Mouse (Mus musculus): ENCODE results near the gene Asic3. TPM values are rescaled to one million over a fixed set of nuclear protein-coding genes. Genes with fewer than 3 reads are reported as not detected.
A peak's percentile ranks its signal among the peaks of the same experiment; 100 is the strongest.

Gene Asic3
- polyA plus RNA-seq, 1 experiment from 2014 or later: 3.0 TPM

DNA sequence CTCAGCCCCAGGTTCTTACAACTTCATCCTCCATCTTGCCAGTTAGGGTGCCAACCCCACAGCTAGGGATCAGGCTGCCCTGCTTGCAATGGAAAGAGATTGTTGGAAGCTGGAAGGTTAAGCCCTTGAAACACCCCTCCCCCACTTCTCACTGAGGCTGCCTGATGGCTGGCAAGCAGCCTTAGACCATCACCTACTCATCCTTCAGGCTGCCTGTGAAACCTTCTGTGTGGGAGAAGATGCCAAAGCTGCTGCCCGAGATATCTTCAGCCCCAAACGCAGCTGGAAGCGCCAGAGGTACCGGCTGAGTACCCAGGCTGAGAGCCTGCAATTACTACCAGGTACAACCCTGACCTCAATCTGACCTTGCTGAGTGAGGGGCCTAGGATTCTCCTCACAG is 33.7 kb upstream of the Asic3 start:
- ATAC-seq (ENCODE audit: low read depth): no peak
- no peak overlapping the region for H3K4me2 ChIP-seq
- no peak overlapping the region for H3K9ac ChIP-seq
- 83% methylated on average over 4 of the region's 4 CpGs for WGBS
- no peak overlapping the region for H3K27ac ChIP-seq (replicated peaks)
- peaks cover 16% of the 10 kb centered on the region for H3K4me1 ChIP-seq (replicated peaks)
- H3K4me3 ChIP-seq: no peak overlapping the region
- no peaks in the 10 kb centered on the region for H3K27me3 ChIP-seq
- no peaks in the 10 kb centered on the region for H3K36me3 ChIP-seq
- no peaks in the 10 kb centered on the region for H3K9me3 ChIP-seq

DNA sequence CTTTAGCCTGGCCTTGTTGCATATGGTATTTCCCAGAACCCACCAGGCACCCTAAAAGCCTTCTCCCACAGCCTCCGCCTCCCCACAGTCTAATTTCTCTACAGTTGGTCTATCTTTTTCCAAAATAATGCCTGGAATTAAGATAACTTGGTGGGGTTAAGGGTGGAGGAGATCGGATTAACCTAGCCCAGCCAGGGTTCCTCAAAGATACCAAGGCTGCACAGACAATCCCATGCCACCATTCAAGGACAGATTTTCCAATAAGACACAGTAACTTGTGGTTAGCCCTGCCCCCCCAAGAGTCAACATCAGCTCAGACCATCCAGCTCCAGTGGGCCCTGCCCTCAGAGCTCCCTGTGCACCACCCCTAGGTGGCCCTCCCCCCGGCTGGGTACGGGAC is 32.7 kb upstream of the Asic3 start:
- H3K4me2 ChIP-seq: no peak overlapping the region
- H3K4me1 ChIP-seq (replicated peaks): peaks cover 16% of the 10 kb centered on the region
- no peak overlapping the region for H3K9ac ChIP-seq
- no peaks in the 10 kb centered on the region for H3K36me3 ChIP-seq
- WGBS: 89% methylated on average over 4 of the region's 4 CpGs
- H3K27me3 ChIP-seq: peaks cover 6% of the 10 kb centered on the region; the same call in 1 of the 2 replicates
- no peak for ATAC-seq (ENCODE audit: low read depth)
- no peak overlapping the region for H3K27ac ChIP-seq (replicated peaks)
- no peak overlapping the region for H3K4me3 ChIP-seq
- no peaks in the 10 kb centered on the region for H3K9me3 ChIP-seq

DNA sequence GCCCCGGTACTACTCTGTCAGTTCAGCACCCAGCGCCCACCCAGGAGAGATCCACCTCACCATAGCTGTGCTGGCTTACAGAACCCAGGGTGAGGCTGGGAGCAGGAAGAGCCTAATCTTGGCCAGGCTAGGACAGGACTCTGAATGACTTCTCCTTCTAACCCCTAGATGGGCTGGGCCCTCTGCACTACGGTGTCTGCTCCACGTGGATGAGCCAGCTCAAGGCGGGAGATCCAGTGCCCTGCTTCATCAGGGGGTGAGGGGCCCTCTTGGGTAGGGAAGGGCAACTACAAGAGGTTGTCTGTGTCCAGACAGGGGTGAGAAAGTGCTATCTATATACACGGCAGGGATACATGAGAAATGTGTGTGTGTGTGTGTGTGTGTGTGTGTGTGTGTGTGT is 31.7 kb upstream of the Asic3 start:
- Histone ChIP-seq H3K9me3 (no peaks in the 10 kb centered on the region), H3K4me1 (replicated peaks) (peaks cover 16% of the 10 kb centered on the region), H3K9ac (no peak overlapping the region), H3K4me3 (no peak overlapping the region), H3K36me3 (no peaks in the 10 kb centered on the region), H3K27ac (replicated peaks) (no peak overlapping the region), H3K4me2 (no peak overlapping the region), H3K27me3 (peaks cover 16% of the 10 kb centered on the region)
- no peak for ATAC-seq (ENCODE audit: low read depth)
- WGBS: 78% methylated on average over 6 of the region's 6 CpGs

DNA sequence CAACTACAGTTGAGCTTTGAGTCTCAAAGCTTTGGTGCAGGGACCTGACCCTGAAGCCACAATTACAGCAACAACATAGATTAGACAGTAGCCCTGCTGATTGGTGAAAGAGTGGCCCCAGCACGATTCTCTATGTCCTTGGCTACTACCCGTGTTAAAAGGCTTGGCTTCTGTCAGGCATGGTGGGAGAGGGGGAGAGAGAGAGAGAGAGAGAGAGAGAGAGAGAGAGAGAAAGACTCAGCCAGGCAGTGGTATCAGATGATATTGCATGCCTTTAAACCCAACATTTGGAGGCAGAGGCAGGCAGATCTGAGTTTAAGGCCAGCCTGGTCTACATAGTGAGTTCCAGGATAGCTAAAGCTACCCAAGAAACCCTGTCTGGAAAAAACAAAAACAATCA is 31.2 kb upstream of the Asic3 start:
- H3K4me3 ChIP-seq: no peak overlapping the region
- no peak overlapping the region for H3K27ac ChIP-seq (replicated peaks)
- H3K4me1 ChIP-seq (replicated peaks): peaks cover 21% of the 10 kb centered on the region
- H3K27me3 ChIP-seq: peaks cover 21% of the 10 kb centered on the region
- no peak overlapping the region for H3K4me2 ChIP-seq
- H3K36me3 ChIP-seq: no peaks in the 10 kb centered on the region
- no peak overlapping the region for H3K9ac ChIP-seq
- no peaks in the 10 kb centered on the region for H3K9me3 ChIP-seq
- WGBS: 57% methylated on average over 2 of the region's 2 CpGs
- ATAC-seq (ENCODE audit: low read depth): no peak

DNA sequence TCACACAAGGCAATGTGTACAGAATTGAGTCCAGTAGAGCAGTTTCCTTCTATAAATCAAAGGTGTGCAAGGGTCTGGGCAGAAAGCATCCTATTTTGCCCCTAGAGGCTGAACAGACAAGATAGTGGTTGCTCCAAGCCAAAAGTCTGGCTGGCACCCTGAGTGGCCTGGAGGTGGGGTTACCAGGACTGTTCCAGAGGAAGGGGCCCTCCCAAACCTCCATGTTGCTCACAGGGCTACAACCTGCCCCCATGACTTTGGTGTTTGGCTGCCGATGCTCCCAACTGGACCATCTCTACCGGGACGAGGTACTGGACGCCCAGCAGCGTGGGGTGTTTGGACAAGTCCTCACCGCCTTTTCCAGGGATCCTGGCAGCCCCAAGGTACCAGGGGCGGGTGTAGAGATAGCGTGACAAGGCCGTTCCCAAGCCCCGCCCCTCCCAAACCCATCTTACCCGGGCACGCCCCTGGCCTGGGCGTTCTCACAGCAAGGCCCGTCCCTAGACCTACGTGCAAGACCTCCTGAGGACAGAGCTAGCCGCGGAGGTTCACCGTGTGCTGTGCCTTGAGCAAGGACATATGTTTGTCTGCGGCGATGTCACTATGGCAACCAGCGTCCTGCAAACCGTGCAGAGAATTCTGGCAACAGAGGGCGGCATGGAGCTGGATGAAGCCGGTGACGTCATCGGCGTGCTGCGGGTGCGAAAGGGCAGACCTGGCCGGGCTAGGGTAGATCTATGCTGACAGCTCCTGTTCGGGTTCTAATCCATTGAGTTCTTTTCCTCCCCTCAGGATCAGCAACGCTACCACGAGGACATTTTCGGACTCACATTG is 29.9 kb upstream of the Asic3 start:
- Histone ChIP-seq H3K9me3 (no peaks in the 10 kb centered on the region), H3K27me3 (peaks cover 33% of the 10 kb centered on the region), H3K27ac (replicated peaks) (peak overlapping the region; percentile 57; the same call in 1 of the 2 replicates), H3K4me3 (peak overlapping the region; percentile 49), H3K36me3 (no peaks in the 10 kb centered on the region), H3K4me1 (replicated peaks) (peaks cover 33% of the 10 kb centered on the region), H3K4me2 (peak overlapping the region; percentile 68), H3K9ac (peak overlapping the region; percentile 69)
- peak; percentile 82 for ATAC-seq (ENCODE audit: low read depth)
- 2% methylated on average over 34 of the region's 34 CpGs for WGBS

DNA sequence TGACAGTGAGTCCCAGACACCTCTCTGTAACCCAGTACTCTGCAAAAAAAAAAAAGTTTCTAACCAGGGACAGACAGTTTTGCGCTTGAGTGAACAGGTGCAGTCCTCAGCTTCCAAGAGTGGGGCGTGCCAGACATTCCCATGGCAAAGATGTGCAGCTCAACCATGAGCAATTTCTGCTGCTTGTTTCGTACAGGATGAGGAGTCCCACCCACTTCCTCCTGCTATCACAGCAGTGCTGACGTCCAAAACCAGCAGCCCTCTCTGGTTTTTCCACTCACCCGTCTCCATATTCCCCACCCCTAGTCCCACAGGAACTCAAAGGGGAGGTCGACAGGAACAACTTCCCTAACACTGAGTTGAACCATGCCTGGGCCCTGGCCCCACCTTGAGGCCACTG is 28.8 kb upstream of the Asic3 start:
- ATAC-seq (ENCODE audit: low read depth): no peak
- Histone ChIP-seq H3K4me1 (replicated peaks) (peaks cover 38% of the 10 kb centered on the region), H3K4me2 (peak overlapping the region; percentile 68; the same call in 1 of the 2 replicates), H3K9ac (no peak overlapping the region), H3K4me3 (no peak overlapping the region), H3K27me3 (peaks cover 45% of the 10 kb centered on the region), H3K36me3 (no peaks in the 10 kb centered on the region), H3K9me3 (no peaks in the 10 kb centered on the region), H3K27ac (replicated peaks) (no peak overlapping the region)
- 74% methylated on average over 6 of the region's 6 CpGs for WGBS

DNA sequence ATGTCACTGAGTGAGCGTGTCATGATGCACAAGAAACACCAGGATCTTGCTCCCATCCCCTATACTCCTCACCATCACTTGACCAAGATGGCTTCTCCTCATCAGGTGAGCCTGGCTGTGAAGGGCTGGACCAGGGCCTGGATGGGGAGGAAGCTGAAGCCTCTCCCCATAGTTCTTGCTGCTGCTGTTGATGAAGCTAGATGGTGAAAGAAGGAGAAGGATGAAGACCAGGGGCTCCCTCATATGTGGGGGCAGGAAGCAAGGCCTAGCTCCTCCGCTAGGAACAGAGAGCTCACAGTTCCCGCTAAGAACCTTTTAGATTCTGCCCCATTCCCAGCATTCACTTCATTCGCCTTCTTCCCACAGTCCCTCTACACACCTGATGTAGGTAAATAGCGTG is 27.8 kb upstream of the Asic3 start:
- H3K4me3 ChIP-seq: no peak overlapping the region
- H3K27ac ChIP-seq (replicated peaks): no peak overlapping the region
- H3K4me2 ChIP-seq: no peak overlapping the region
- peaks cover 42% of the 10 kb centered on the region for H3K4me1 ChIP-seq (replicated peaks)
- no peaks in the 10 kb centered on the region for H3K9me3 ChIP-seq
- 93% methylated on average over 5 of the region's 5 CpGs for WGBS
- H3K9ac ChIP-seq: no peak overlapping the region
- no peak for ATAC-seq (ENCODE audit: low read depth)
- no peaks in the 10 kb centered on the region for H3K36me3 ChIP-seq
- H3K27me3 ChIP-seq: peaks cover 49% of the 10 kb centered on the region

DNA sequence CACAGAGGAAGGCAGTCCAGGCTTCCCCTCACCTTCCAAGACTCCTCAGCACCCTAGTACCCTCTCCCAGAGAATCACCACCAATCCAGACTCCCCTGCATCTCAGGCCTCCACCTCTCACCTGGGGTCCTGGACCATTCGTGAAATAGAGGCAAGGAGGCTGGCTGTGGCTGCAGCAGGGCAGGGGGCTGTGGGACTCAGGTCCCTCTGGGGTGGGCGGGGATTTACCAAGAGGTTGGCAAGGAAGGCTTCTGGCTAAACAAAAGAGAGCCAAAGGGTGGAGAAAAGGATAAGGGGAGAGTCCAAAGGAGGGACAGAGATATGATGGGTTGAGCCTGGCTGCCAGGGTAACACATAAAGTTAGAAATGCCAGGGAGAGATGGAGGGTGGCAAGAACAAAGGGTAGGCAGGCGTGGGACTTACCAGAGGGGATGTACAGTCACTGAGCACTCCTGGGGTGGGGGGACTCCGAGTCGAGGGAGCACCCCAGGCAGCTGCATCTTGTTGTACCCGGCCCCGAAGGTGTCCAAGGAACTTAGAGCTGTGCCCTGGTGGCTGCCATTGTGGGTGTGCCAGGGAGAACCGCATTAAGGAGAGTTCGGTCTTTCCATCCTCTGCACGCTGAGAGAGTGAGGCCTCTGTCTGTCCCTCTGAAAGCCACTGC is 27.2 kb upstream of the Asic3 start:
- Histone ChIP-seq H3K36me3 (no peaks in the 10 kb centered on the region), H3K4me2 (no peak overlapping the region), H3K9me3 (no peaks in the 10 kb centered on the region), H3K4me3 (no peak overlapping the region), H3K27me3 (peaks cover 49% of the 10 kb centered on the region), H3K27ac (replicated peaks) (no peak overlapping the region), H3K9ac (no peak overlapping the region), H3K4me1 (replicated peaks) (peaks cover 42% of the 10 kb centered on the region)
- ATAC-seq (ENCODE audit: low read depth): no peak
- WGBS: 81% methylated on average over 10 of the region's 10 CpGs

DNA sequence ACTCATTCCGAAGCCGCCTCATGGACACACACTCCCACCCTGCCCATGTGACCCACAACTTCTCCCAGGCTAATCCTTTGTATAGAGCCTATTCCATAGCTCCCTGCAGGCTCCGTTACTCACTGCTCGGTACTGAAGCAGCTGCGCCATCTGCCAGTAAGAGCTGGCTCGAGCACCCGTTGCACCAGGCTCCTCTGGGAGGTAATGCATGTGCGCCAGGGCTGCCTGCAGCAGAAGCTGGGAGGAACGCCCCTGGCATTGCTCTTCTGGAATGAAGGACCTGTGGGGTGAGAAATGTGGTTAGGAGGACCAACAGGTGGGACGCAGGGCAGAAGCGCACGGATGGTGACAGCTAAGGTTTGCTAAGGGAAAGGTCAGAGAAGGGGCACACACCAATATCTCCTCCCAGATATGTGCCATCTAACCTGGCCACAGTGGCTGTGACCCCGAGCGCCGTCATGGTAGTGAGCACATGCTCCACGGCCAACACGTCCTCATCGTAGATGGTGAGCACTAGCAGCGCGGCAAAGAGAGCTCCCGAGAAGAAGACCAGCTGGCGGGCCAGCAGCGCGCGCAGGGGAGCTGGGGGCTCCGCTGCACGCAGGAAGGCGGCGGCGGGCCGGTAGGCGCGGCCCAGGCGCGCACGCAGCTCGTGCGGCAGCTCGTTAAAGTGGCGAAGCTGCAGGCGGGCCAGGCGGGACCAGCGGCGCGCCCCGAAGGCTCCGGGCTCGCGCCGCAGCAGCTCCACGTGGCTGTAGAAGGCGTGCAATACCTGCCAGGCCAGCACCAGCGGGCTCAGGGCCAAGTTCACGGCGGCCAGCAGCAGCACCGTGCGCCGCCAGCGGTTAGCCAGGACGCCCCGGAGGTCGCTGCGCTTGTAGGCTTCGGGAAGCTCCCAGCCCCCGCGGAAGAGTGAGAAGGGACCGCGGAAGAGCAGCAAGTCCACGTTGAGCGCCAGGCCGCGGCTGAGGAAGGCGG is 25.6 kb upstream of the Asic3 start:
- no peaks in the 10 kb centered on the region for H3K9me3 ChIP-seq
- peak; percentile 66 for ATAC-seq (ENCODE audit: low read depth)
- peak overlapping the region; percentile 85 for H3K4me2 ChIP-seq
- peak overlapping the region; percentile 70 for H3K9ac ChIP-seq
- H3K27me3 ChIP-seq: peaks cover 49% of the 10 kb centered on the region
- under 1% methylated on average over 73 of the region's 73 CpGs for WGBS
- H3K4me1 ChIP-seq (replicated peaks): peaks cover 40% of the 10 kb centered on the region
- no peak overlapping the region for H3K27ac ChIP-seq (replicated peaks)
- H3K4me3 ChIP-seq: peak overlapping the region; percentile 48
- H3K36me3 ChIP-seq: no peaks in the 10 kb centered on the region

DNA sequence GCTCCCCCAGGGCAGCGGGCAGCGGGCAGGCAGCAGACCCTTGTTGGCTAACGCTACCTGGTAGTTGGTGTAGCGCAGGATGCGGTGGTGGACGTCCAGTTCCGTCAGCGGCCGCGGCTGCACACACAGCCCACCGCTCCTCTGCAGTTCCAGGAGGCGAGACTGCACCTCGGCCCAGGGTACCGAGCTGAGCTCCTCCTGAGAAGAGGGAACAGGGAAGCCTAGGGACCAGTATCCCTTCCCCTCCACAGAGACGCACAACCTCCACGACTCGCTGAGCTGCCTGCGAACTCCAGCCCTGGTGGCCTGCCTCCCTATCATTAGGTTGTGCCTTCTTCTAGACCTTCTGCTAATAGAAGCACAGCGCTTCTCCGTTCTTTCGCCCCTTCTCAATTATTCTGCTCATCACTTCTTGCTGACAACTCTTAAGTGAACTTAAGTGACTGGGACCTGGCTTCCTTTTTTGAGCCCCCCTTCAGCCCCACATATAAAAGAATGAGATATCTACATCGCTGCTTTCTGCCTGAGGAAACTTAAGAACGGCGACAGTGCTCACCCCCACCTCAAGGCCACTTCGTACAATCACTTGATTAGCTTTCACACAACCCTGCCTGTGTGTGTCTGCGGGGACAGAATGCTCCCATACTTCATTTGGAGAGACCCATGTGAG is 24.8 kb upstream of the Asic3 start:
- H3K9me3 ChIP-seq: no peaks in the 10 kb centered on the region
- peak overlapping the region; percentile 48 for H3K4me3 ChIP-seq
- peaks cover 49% of the 10 kb centered on the region for H3K27me3 ChIP-seq
- 21% methylated on average over 26 of the region's 26 CpGs for WGBS
- ATAC-seq (ENCODE audit: low read depth): no peak
- peaks cover 32% of the 10 kb centered on the region for H3K4me1 ChIP-seq (replicated peaks)
- H3K4me2 ChIP-seq: peak overlapping the region; percentile 85
- no peaks in the 10 kb centered on the region for H3K36me3 ChIP-seq
- H3K9ac ChIP-seq: peak overlapping the region; percentile 70
- H3K27ac ChIP-seq (replicated peaks): no peak overlapping the region

DNA sequence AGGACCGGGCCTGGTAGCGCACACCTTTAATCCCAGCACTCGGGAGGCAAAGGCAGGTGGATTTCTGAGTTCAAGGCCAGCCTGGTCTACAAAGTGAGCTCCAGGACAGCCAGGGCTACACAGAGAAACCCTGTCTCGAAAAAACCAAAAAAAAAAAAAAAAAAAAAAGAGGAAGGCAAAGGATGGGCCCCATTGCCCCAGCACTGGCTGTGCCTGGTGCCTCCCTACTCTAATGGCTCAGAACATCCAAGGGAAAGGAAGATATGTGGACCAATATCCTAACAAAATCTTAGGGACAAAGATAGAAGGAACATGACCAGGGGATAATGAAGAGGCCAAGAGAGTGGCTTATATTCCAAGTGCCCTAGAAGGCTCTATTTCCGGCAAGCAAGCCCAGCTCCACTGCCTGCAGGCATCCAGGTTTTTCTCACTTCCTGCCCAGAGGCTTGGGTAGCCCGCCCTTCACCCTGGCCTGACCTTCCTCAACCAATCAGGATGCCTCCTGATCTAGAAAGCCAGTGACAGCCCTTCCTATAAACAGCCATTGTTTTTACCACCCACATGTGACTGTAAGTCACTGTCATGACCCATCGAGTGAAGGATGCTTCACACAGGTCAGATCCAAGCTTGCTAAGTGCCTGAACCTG is 24.1 kb upstream of the Asic3 start:
- H3K27me3 ChIP-seq: peaks cover 49% of the 10 kb centered on the region
- no peaks in the 10 kb centered on the region for H3K36me3 ChIP-seq
- no peak overlapping the region for H3K27ac ChIP-seq (replicated peaks)
- no peak overlapping the region for H3K4me2 ChIP-seq
- H3K4me3 ChIP-seq: no peak overlapping the region
- no peak overlapping the region for H3K9ac ChIP-seq
- no peaks in the 10 kb centered on the region for H3K9me3 ChIP-seq
- peaks cover 33% of the 10 kb centered on the region for H3K4me1 ChIP-seq (replicated peaks)
- ATAC-seq (ENCODE audit: low read depth): no peak
- WGBS: 44% methylated on average over 7 of the region's 7 CpGs

Data from neural tube, embryonic 13.5 days (tissue).